Mouse (Mus musculus) liver, embryonic 13.5 days (tissue): Measurements from ENCODE around the gene Ago3. TPM values are rescaled to one million over a fixed set of nuclear protein-coding genes. Genes with fewer than 3 reads are reported as not detected.
A peak's percentile ranks its signal among the peaks of the same experiment; 100 is the strongest.

ENCODE experiments used
- ATAC-seq: fragments of 200-750 bp; cut with Nextera tagmentation; 2 replicates; pipeline ENCODE4 v1.8.0; 2017; ENCODE audit warnings: low read depth, mild to moderate bottlenecking, moderate number of reproducible peaks, moderate library complexity
- DNase-seq: peaks from one replicate; pipeline ENCODE4 v3.0.0; 2022
- H3K27ac ChIP-seq: fragments of 300-500 bp; sonication (generic); 2 replicates; pipeline ENCODE4 v1.5.1; 2015; ENCODE audit warnings: moderate library complexity, mild to moderate bottlenecking, inconsistent platforms
- H3K27me3 ChIP-seq: fragments of 300-500 bp; sonication (generic); 2 replicates; pipeline ENCODE4 v1.6.1; 2015; ENCODE audit warnings: mild to moderate bottlenecking, inconsistent platforms
- H3K36me3 ChIP-seq: fragments of 300-500 bp; sonication (generic); 2 replicates; pipeline ENCODE4 v1.6.1; 2015; ENCODE audit warnings: mild to moderate bottlenecking, inconsistent platforms
- H3K4me1 ChIP-seq: fragments of 300-500 bp; sonication (generic); replicated peaks from 2 replicates; pipeline ENCODE4 v1.6.1; 2015; ENCODE audit warnings: inconsistent platforms
- H3K4me2 ChIP-seq: fragments of 300-500 bp; sonication (generic); 2 replicates; pipeline ENCODE4 v1.6.1; 2015; ENCODE audit warnings: inconsistent platforms, mild to moderate bottlenecking, moderate library complexity
- H3K4me3 ChIP-seq: fragments of 300-500 bp; sonication (generic); replicated peaks from 2 replicates; pipeline ENCODE4 v1.5.1; 2015; ENCODE audit warnings: mild to moderate bottlenecking, inconsistent platforms
- H3K9ac ChIP-seq: fragments of 300-500 bp; sonication (generic); 2 replicates; pipeline ENCODE4 v1.6.1; 2015; ENCODE audit warnings: mild to moderate bottlenecking, inconsistent platforms
- H3K9me3 ChIP-seq: fragments of 300-500 bp; sonication (generic); replicated peaks from 2 replicates; pipeline ENCODE4 v1.6.1; 2016; ENCODE audit warnings: inconsistent platforms
- WGBS: fragments of 180-500 bp; shearing (Covaris S2); methylation state at CpG from one replicate; pipeline ENCODE4 v1.1.7; 2015; ENCODE audit not compliant: insufficient replicate concordance; 5-methylcytosine and 5-hydroxymethylcytosine counted together
- polyA plus RNA-seq: library from polyadenylated mRNA; unstranded; fragments of >200 nt; fragmentation: Nextera tagmentation; extraction: Ambion mirVana; gene quantifications from 2 replicates; pipeline ENCODE4 v1.2.1, GENCODE M21; 2015

Ago3 gene
- polyA plus RNA-seq, 1 experiment from 2014 or later = 5.1 TPM

GRCm38 (mm10) chr4:126412526-126412925 is 16.8 kb downstream of the Ago3 start:
- no peak overlapping the region for H3K4me3 ChIP-seq
- H3K27ac ChIP-seq = no peak overlapping the region
- no peak overlapping the region for H3K9ac ChIP-seq
- no peaks in the 10 kb centered on the region for H3K27me3 ChIP-seq
- WGBS = 81% methylated on average over 3 of the region's 3 CpGs
- no peaks in the 10 kb centered on the region for H3K4me1 ChIP-seq
- H3K9me3 ChIP-seq = no peaks in the 10 kb centered on the region
- no peak overlapping the region for H3K4me2 ChIP-seq
- peaks cover 4% of the 10 kb centered on the region; the same call in 1 of the 2 replicates for H3K36me3 ChIP-seq
- DNase-seq (no peak), ATAC-seq (no peak)

- Histone ChIP-seq H3K36me3 (peaks cover 27% of the 10 kb centered on the region), H3K27me3 (no peaks in the 10 kb centered on the region), H3K9ac (no peak overlapping the region), H3K4me3 (no peak overlapping the region), H3K4me1 (no peaks in the 10 kb centered on the region), H3K9me3 (no peaks in the 10 kb centered on the region), H3K4me2 (no peak overlapping the region), H3K27ac (no peak overlapping the region)
- WGBS = 83% methylated on average over 9 of the region's 9 CpGs
- ATAC-seq (no peak), DNase-seq (no peak)
These were observed 57.9 kb downstream of the Ago3 start for GRCm38 (mm10) chr4:126371497-126371896.

- ATAC-seq (no peak), DNase-seq (no peak)
- WGBS = 77% methylated on average over 1 of the region's 1 CpGs
- Histone ChIP-seq H3K4me3 (no peak overlapping the region), H3K9ac (no peak overlapping the region), H3K4me2 (no peak overlapping the region), H3K9me3 (no peaks in the 10 kb centered on the region), H3K4me1 (no peaks in the 10 kb centered on the region), H3K27me3 (no peaks in the 10 kb centered on the region), H3K36me3 (peaks cover 34% of the 10 kb centered on the region), H3K27ac (no peak overlapping the region)
These were observed 69.3 kb downstream of the Ago3 start for GRCm38 (mm10) chr4:126360069-126360468.

GRCm38 (mm10) chr4:126343451-126343850 is 85.9 kb downstream of the Ago3 start:
- DNase-seq = no peak
- H3K27ac ChIP-seq = no peak overlapping the region
- H3K9me3 ChIP-seq = no peaks in the 10 kb centered on the region
- no peak overlapping the region for H3K9ac ChIP-seq
- 76% methylated on average over 4 of the region's 4 CpGs for WGBS
- no peak overlapping the region for H3K4me3 ChIP-seq
- peaks cover 23% of the 10 kb centered on the region for H3K36me3 ChIP-seq
- no peaks in the 10 kb centered on the region for H3K27me3 ChIP-seq
- 0 out of 2 replicates have a peak, but pooled peaks cover 3% of the 10 kb centered on the region for H3K4me1 ChIP-seq
- H3K4me2 ChIP-seq = no peak overlapping the region
- ATAC-seq = no peak

GRCm38 (mm10) chr4:126339461-126339860 is 89.9 kb downstream of the Ago3 start:
- H3K4me1 ChIP-seq = 0 out of 2 replicates have a peak, but pooled peaks cover 3% of the 10 kb centered on the region
- H3K27me3 ChIP-seq = no peaks in the 10 kb centered on the region
- no peak overlapping the region for H3K27ac ChIP-seq
- ATAC-seq (no peak), DNase-seq (no peak)
- WGBS = 43% methylated on average over 4 of the region's 4 CpGs
- no peak overlapping the region for H3K9ac ChIP-seq
- H3K4me3 ChIP-seq = no peak overlapping the region
- H3K4me2 ChIP-seq = no peak overlapping the region
- peaks cover 3% of the 10 kb centered on the region; the same call in 1 of the 2 replicates for H3K36me3 ChIP-seq
- no peaks in the 10 kb centered on the region for H3K9me3 ChIP-seq

GRCm38 (mm10) chr4:126332358-126332757 is 97.0 kb downstream of the Ago3 start:
- Histone ChIP-seq H3K36me3 (no peaks in the 10 kb centered on the region), H3K9ac (no peak overlapping the region), H3K4me2 (no peak overlapping the region), H3K27me3 (no peaks in the 10 kb centered on the region), H3K27ac (no peak overlapping the region), H3K4me1 (no peaks in the 10 kb centered on the region), H3K9me3 (no peaks in the 10 kb centered on the region), H3K4me3 (no peak overlapping the region)
- DNase-seq = no peak
- WGBS = 30% methylated on average over 3 of the region's 3 CpGs
- no peak for ATAC-seq

GRCm38 (mm10) chr4:126331751-126332150 is 97.6 kb downstream of the Ago3 start:
- DNase-seq (no peak), ATAC-seq (no peak)
- H3K4me3 ChIP-seq = no peak overlapping the region
- no peak overlapping the region for H3K27ac ChIP-seq
- H3K9ac ChIP-seq = no peak overlapping the region
- no peaks in the 10 kb centered on the region for H3K36me3 ChIP-seq
- no peaks in the 10 kb centered on the region for H3K27me3 ChIP-seq
- no peaks in the 10 kb centered on the region for H3K9me3 ChIP-seq
- WGBS = 45% methylated on average over 1 of the region's 1 CpGs
- H3K4me2 ChIP-seq = no peak overlapping the region
- no peaks in the 10 kb centered on the region for H3K4me1 ChIP-seq

GRCm38 (mm10) chr4:126330295-126330694 is 99.1 kb downstream of the Ago3 start:
- WGBS = 72% methylated on average over 4 of the region's 4 CpGs

GRCm38 (mm10) chr4:126326036-126326435 is 103.3 kb downstream of the Ago3 start:
- Histone ChIP-seq H3K4me2 (no peak overlapping the region), H3K4me3 (no peak overlapping the region), H3K36me3 (no peaks in the 10 kb centered on the region), H3K4me1 (peaks cover 14% of the 10 kb centered on the region), H3K27ac (no peak overlapping the region), H3K9me3 (no peaks in the 10 kb centered on the region), H3K27me3 (peaks cover 37% of the 10 kb centered on the region), H3K9ac (no peak overlapping the region)
- ATAC-seq (no peak), DNase-seq (no peak)
- WGBS = 25% methylated on average over 6 of the region's 6 CpGs

More at GRCm38 (mm10) chr4:126330295-126330694, 99.1 kb downstream of the Ago3 start:
- Histone ChIP-seq H3K9me3 (no peaks in the 10 kb centered on the region), H3K9ac (no peak overlapping the region), H3K4me1 (peaks cover 3% of the 10 kb centered on the region; the same call in 1 of the 2 replicates), H3K4me2 (no peak overlapping the region), H3K27ac (no peak overlapping the region), H3K4me3 (no peak overlapping the region), H3K27me3 (peaks cover 8% of the 10 kb centered on the region), H3K36me3 (no peaks in the 10 kb centered on the region)
- ATAC-seq (no peak), DNase-seq (no peak)

GRCm38 (mm10) chr4:126325281-126325861 is 104.0 kb downstream of the Ago3 start, which contains the start of gene Tekt2:
TSS of gene Tekt2 (minus strand) at chr4:126325688.
- Histone ChIP-seq H3K9me3 (no peaks in the 10 kb centered on the region), H3K9ac (no peak within 1 kb of the TSS), H3K27me3 (peaks cover 37% of the 10 kb centered on the region), H3K4me2 (peak within 1 kb of the TSS; percentile 33; the same call in 1 of the 2 replicates), H3K4me1 (peaks cover 21% of the 10 kb centered on the region), H3K36me3 (no peaks in the 10 kb centered on the region), H3K4me3 (peak within 1 kb of the TSS; percentile 4; the same call in 1 of the 2 replicates), H3K27ac (no peak within 1 kb of the TSS)
- DNase-seq (no peak), ATAC-seq (no peak)
- 18% methylated on average over 23 of the region's 23 CpGs for WGBS

- DNase-seq (no peak), ATAC-seq (no peak)
- H3K9me3 ChIP-seq = no peaks in the 10 kb centered on the region
- 52% methylated on average over 13 of the region's 13 CpGs for WGBS
- H3K4me3 ChIP-seq = no peak overlapping the region
- H3K27me3 ChIP-seq = peaks cover 37% of the 10 kb centered on the region
- peaks cover 26% of the 10 kb centered on the region for H3K4me1 ChIP-seq
- no peak overlapping the region for H3K27ac ChIP-seq
- H3K4me2 ChIP-seq = no peak overlapping the region
- H3K9ac ChIP-seq = no peak overlapping the region
- H3K36me3 ChIP-seq = no peaks in the 10 kb centered on the region
These were observed 104.5 kb downstream of the Ago3 start for GRCm38 (mm10) chr4:126324861-126325260.

GRCm38 (mm10) chr4:126322646-126323045 is 106.7 kb downstream of the Ago3 start:
- H3K9ac ChIP-seq = no peak overlapping the region
- H3K4me1 ChIP-seq = peaks cover 30% of the 10 kb centered on the region
- no peak overlapping the region for H3K4me3 ChIP-seq
- H3K4me2 ChIP-seq = no peak overlapping the region
- H3K36me3 ChIP-seq = peaks cover 13% of the 10 kb centered on the region
- no peaks in the 10 kb centered on the region for H3K9me3 ChIP-seq
- peaks cover 37% of the 10 kb centered on the region for H3K27me3 ChIP-seq
- ATAC-seq (no peak), DNase-seq (no peak)
- 86% methylated on average over 13 of the region's 13 CpGs for WGBS
- H3K27ac ChIP-seq = no peak overlapping the region
